Mouse (Mus musculus) neural tube, embryonic 15.5 days (tissue): ENCODE measurements at regions not wholly inside any gene's neighbourhood (a gene's known extent, or its start where the extent isn't known, plus 50 kb on each side); places are given as distances from the start of the nearest gene placed in this dataset.

Source experiments
- ATAC-seq: fragments of 200-750 bp; cut with Nextera tagmentation; 2 replicates; pipeline ENCODE4 v1.8.0; 2017; ENCODE audit warnings: mild to moderate bottlenecking, moderate TSS enrichment, moderate library complexity; ENCODE audit not compliant: low FRiP score
- H3K27ac ChIP-seq: fragments of 300-500 bp; sonication (generic); replicated peaks from 2 replicates; pipeline ENCODE4 v1.5.1; 2015; ENCODE audit warnings: mild to moderate bottlenecking, inconsistent platforms
- H3K27me3 ChIP-seq: fragments of 300-500 bp; sonication (generic); replicated peaks from 2 replicates; pipeline ENCODE4 v1.6.1; 2015; ENCODE audit warnings: inconsistent platforms
- H3K36me3 ChIP-seq: fragments of 300-500 bp; sonication (generic); 2 replicates; pipeline ENCODE4 v1.6.1; 2015; ENCODE audit warnings: inconsistent platforms
- H3K4me1 ChIP-seq: fragments of 300-500 bp; sonication (generic); 2 replicates; pipeline ENCODE4 v1.6.1; 2015; ENCODE audit warnings: inconsistent platforms
- H3K4me2 ChIP-seq: fragments of 300-500 bp; sonication (generic); 2 replicates; pipeline ENCODE4 v1.6.1; 2015; ENCODE audit warnings: inconsistent platforms, mild to moderate bottlenecking, moderate library complexity
- H3K4me3 ChIP-seq: fragments of 300-500 bp; sonication (generic); replicated peaks from 2 replicates; pipeline ENCODE4 v1.5.1; 2015; ENCODE audit warnings: mild to moderate bottlenecking, inconsistent platforms
- H3K9ac ChIP-seq: fragments of 300-500 bp; sonication (generic); replicated peaks from 2 replicates; pipeline ENCODE4 v1.6.1; 2015; ENCODE audit warnings: mild to moderate bottlenecking, inconsistent platforms
- H3K9me3 ChIP-seq: fragments of 300-500 bp; sonication (generic); replicated peaks from 2 replicates; pipeline ENCODE4 v1.6.1; 2016; ENCODE audit warnings: inconsistent platforms
- WGBS: fragments of 180-500 bp; shearing (Covaris S2); methylation state at CpG from one replicate; pipeline ENCODE4 v1.1.7; 2015; ENCODE audit warnings: mixed read lengths; 5-methylcytosine and 5-hydroxymethylcytosine counted together

- H3K36me3 ChIP-seq = no peaks in the 10 kb centered on the region
- no peak overlapping the region for H3K4me3 ChIP-seq
- H3K27ac ChIP-seq = no peak overlapping the region
- no peak overlapping the region for H3K4me2 ChIP-seq
- no peaks in the 10 kb centered on the region for H3K9me3 ChIP-seq
- H3K27me3 ChIP-seq = no peaks in the 10 kb centered on the region
- H3K9ac ChIP-seq = no peak overlapping the region
- H3K4me1 ChIP-seq = no peaks in the 10 kb centered on the region
- no peak for ATAC-seq
- 87% methylated on average over 3 of the region's 3 CpGs for WGBS
Measured at GRCm38 (mm10) chr14:15603954-15604523, 165.3 kb upstream of the Lrrc3b start.

GRCm38 (mm10) chr14:15610166-15610565 lies 171.4 kb upstream of the Lrrc3b start:
- 34% methylated on average over 1 of the region's 1 CpGs for WGBS

DNA sequence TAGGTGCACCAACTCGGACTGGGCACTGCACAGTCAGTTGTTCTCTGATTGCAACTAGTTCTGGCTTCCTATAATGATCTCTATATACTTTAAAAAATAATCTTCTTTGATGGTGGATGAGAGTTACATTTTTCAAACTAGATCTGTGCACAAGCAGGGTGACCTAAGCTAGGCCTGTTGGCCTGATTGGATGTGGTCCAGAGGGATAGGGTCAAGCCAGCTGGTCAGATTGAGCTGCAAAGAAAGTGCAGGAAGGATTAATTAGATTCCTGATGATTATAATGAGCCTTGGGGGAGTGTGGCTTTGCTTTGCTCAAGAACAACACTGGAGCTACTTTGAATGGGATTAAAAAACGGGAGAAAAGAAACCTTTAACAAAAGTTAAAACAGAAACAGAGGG lies 195.8 kb upstream of the Lrrc3b start:
- Histone ChIP-seq H3K9me3 (no peaks in the 10 kb centered on the region), H3K4me3 (no peak overlapping the region), H3K27ac (no peak overlapping the region), H3K36me3 (no peaks in the 10 kb centered on the region), H3K9ac (no peak overlapping the region), H3K4me1 (no peaks in the 10 kb centered on the region), H3K27me3 (no peaks in the 10 kb centered on the region), H3K4me2 (no peak overlapping the region)
- no peak for ATAC-seq
- WGBS = 61% methylated on average over 2 of the region's 2 CpGs

More at GRCm38 (mm10) chr14:15610166-15610565, 171.4 kb upstream of the Lrrc3b start:
- no peaks in the 10 kb centered on the region for H3K4me1 ChIP-seq
- H3K4me3 ChIP-seq = no peak overlapping the region
- no peak overlapping the region for H3K4me2 ChIP-seq
- no peak for ATAC-seq
- H3K9ac ChIP-seq = no peak overlapping the region
- H3K9me3 ChIP-seq = no peaks in the 10 kb centered on the region
- no peak overlapping the region for H3K27ac ChIP-seq
- H3K27me3 ChIP-seq = no peaks in the 10 kb centered on the region
- no peaks in the 10 kb centered on the region for H3K36me3 ChIP-seq

DNA sequence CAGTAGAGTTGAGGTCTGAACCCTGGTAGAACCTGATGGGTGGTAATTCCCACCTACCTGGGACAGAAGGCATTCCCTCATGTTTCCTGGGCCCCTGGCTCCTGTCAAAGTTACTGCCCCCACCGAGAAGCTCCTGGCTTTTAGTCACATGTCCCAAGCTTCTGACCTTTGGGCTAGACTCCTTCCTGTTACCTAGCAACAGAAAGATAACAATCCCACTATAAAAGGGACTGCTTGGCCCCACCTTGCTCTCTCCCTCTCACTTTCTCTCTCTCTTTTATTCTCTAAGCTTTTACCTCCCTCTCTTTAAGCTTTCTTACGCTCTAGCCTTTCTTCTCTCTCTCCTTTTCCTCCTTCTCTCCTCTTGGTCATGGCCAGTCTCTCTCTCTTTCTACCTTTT lies 198.9 kb upstream of the Lrrc3b start:
- no peaks in the 10 kb centered on the region for H3K4me1 ChIP-seq
- no peak overlapping the region for H3K27ac ChIP-seq
- H3K9me3 ChIP-seq = no peaks in the 10 kb centered on the region
- no peak overlapping the region for H3K9ac ChIP-seq
- ATAC-seq = no peak
- 85% methylated on average over 2 of the region's 2 CpGs for WGBS
- H3K4me3 ChIP-seq = no peak overlapping the region
- no peaks in the 10 kb centered on the region for H3K36me3 ChIP-seq
- no peaks in the 10 kb centered on the region for H3K27me3 ChIP-seq
- H3K4me2 ChIP-seq = no peak overlapping the region

GRCm38 (mm10) chr14:15638869-15639268 lies 200.1 kb upstream of the Lrrc3b start:
- ATAC-seq = no peak
- H3K4me2 ChIP-seq = no peak overlapping the region
- H3K9me3 ChIP-seq = no peaks in the 10 kb centered on the region
- no peaks in the 10 kb centered on the region for H3K4me1 ChIP-seq
- no peaks in the 10 kb centered on the region for H3K36me3 ChIP-seq
- 87% methylated on average over 1 of the region's 1 CpGs for WGBS
- H3K27ac ChIP-seq = no peak overlapping the region
- no peaks in the 10 kb centered on the region for H3K27me3 ChIP-seq
- H3K4me3 ChIP-seq = no peak overlapping the region
- no peak overlapping the region for H3K9ac ChIP-seq

DNA sequence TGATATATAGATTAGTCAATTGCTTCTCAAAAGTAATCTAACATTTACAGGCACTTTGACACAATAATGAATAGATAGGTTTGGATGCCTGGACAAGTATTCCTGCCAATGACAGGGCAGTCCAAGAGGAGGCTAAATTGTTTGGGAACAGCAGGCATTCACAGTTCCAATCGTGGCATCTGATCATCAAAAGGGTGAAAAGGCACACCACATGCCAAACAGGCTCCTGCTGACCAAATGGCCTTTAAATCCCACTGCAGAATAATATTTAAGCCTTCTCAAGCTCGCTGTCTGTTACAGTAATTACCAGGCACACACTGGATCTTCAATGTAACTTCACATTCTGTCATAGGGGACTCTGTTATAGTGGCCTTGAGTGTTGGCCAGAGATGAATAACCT lies 222.1 kb upstream of the Lrrc3b start:
- Histone ChIP-seq H3K4me3 (no peak overlapping the region), H3K36me3 (no peaks in the 10 kb centered on the region), H3K4me1 (no peaks in the 10 kb centered on the region), H3K9ac (no peak overlapping the region), H3K27me3 (no peaks in the 10 kb centered on the region), H3K4me2 (no peak overlapping the region), H3K9me3 (no peaks in the 10 kb centered on the region), H3K27ac (no peak overlapping the region)
- ATAC-seq = no peak
- WGBS = 49% methylated on average over 2 of the region's 2 CpGs

DNA sequence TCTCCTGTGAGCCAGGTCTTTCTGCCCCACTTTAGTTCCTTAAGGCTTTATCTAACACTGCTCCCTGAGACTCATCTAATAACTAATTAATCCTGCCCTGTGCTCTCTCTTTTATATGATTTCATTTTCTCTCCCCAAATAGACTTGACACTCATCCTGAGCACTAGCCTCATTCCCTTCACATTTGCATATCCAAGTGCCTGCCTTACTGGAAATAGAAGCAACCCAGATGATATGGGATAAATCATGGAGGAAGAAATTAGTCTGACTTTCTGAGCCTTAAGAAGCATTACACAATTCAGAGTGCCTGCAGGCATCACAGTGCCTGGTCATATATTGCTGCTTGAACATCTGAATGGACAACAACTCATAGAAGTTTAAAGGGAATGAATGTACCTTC lies 233.5 kb upstream of the Lrrc3b start:
- no peaks in the 10 kb centered on the region for H3K9me3 ChIP-seq
- H3K27ac ChIP-seq = no peak overlapping the region
- H3K4me1 ChIP-seq = no peaks in the 10 kb centered on the region
- ATAC-seq = no peak
- no peak overlapping the region for H3K4me2 ChIP-seq
- no peaks in the 10 kb centered on the region for H3K27me3 ChIP-seq
- H3K36me3 ChIP-seq = no peaks in the 10 kb centered on the region
- H3K9ac ChIP-seq = no peak overlapping the region
- H3K4me3 ChIP-seq = no peak overlapping the region

- ATAC-seq = no peak
- Histone ChIP-seq H3K9me3 (no peaks in the 10 kb centered on the region), H3K9ac (no peak overlapping the region), H3K36me3 (no peaks in the 10 kb centered on the region), H3K27ac (no peak overlapping the region), H3K27me3 (no peaks in the 10 kb centered on the region), H3K4me3 (no peak overlapping the region), H3K4me1 (no peaks in the 10 kb centered on the region), H3K4me2 (no peak overlapping the region)
- 87% methylated on average over 2 of the region's 2 CpGs for WGBS
Measured at GRCm38 (mm10) chr14:15677218-15677617, 238.4 kb upstream of the Lrrc3b start.

- H3K36me3 ChIP-seq = no peaks in the 10 kb centered on the region
- H3K9ac ChIP-seq = no peak overlapping the region
- WGBS = 51% methylated on average over 2 of the region's 2 CpGs
- no peak overlapping the region for H3K27ac ChIP-seq
- H3K4me1 ChIP-seq = no peaks in the 10 kb centered on the region
- no peak overlapping the region for H3K4me3 ChIP-seq
- H3K4me2 ChIP-seq = no peak overlapping the region
- no peaks in the 10 kb centered on the region for H3K9me3 ChIP-seq
- no peak for ATAC-seq
- no peaks in the 10 kb centered on the region for H3K27me3 ChIP-seq
Measured at GRCm38 (mm10) chr14:15679456-15679855, 240.7 kb upstream of the Lrrc3b start.

GRCm38 (mm10) chr14:15698001-15698400 lies 259.2 kb upstream of the Lrrc3b start:
- Histone ChIP-seq H3K27me3 (no peaks in the 10 kb centered on the region), H3K36me3 (no peaks in the 10 kb centered on the region), H3K4me3 (no peak overlapping the region), H3K27ac (no peak overlapping the region), H3K4me1 (no peaks in the 10 kb centered on the region), H3K9ac (no peak overlapping the region), H3K9me3 (no peaks in the 10 kb centered on the region), H3K4me2 (no peak overlapping the region)
- 86% methylated on average over 2 of the region's 2 CpGs for WGBS
- no peak for ATAC-seq

DNA sequence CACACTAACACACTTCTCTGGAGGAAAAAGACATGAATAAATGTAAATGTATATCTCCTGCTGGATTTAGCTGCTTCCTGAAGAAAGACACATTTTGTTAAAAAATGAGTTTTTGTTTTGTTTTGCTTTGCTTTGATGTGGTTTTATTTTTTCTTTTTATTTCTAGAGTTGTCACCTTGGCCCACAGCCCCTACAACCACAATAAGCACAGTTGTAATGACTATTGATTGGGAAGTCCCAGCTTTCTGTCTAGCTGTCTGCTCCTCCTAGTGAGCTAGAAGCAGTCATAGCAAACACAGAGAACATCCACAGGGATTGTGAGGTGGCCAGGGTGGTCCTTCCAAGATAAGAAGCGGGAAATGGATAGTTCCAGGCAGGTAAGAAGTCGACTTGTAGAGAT lies 259.8 kb upstream of the Lrrc3b start:
- H3K4me1 ChIP-seq = no peaks in the 10 kb centered on the region

DNA sequence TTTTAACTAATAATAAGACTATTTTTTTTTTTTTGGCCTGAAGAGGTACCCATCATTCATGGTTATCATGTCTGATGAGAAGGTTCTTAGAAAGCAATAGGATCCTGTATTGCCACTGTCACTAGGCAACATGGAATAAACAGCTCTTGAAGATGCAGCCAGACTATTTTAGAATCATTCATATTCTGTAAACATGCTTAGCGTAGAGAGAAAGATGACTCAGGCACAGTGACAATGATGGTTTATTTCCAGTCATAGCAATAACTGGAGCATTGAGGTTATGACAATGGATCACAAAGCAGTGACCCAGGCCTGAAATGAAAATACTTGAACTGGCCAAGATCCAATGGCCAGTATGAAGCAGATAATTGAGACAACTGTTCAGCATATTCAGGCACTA lies 283.3 kb upstream of the Lrrc3b start:
- Histone ChIP-seq H3K4me2 (no peak overlapping the region), H3K9ac (no peak overlapping the region), H3K9me3 (no peaks in the 10 kb centered on the region), H3K4me1 (no peaks in the 10 kb centered on the region), H3K27ac (no peak overlapping the region), H3K4me3 (no peak overlapping the region), H3K27me3 (no peaks in the 10 kb centered on the region), H3K36me3 (no peaks in the 10 kb centered on the region)
- ATAC-seq = no peak
- WGBS = 73% methylated on average over 1 of the region's 1 CpGs

More for the DNA sequence above, 259.8 kb upstream of the Lrrc3b start:
- no peaks in the 10 kb centered on the region for H3K27me3 ChIP-seq
- H3K9ac ChIP-seq = no peak overlapping the region
- H3K4me3 ChIP-seq = no peak overlapping the region
- no peak overlapping the region for H3K4me2 ChIP-seq
- no peak overlapping the region for H3K27ac ChIP-seq
- H3K9me3 ChIP-seq = no peaks in the 10 kb centered on the region
- 92% methylated on average over 2 of the region's 2 CpGs for WGBS
- ATAC-seq = no peak
- H3K36me3 ChIP-seq = no peaks in the 10 kb centered on the region
